ENCODE assay signal across 23 mouse cellular contexts in the genomic region with DNA sequence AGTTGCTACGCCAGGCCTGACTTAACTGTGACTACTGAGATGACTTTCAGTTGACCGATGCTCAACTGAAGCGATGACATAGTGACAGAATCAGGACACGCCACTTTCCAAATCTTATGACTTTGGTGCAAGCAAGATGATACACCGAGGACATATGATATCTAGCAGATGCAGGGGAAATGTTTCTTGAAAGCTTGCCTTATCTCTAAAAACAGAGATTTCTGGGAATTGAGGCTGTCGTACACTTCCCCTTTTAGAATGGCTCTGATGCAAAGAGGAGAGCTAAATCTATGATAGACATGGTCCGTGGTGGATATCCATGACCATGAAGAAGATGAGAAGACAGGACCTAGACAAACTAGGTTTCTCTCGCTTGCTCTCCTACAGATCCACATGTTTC.
A peak's percentile ranks its signal among the peaks of the same experiment; 100 is the strongest.
DNase-seq lines count a peak whose midpoint lies in the region; ATAC-seq and TF ChIP-seq lines count a peak whose summit lies in the region.
"Had no signal": no experiment of that assay in that cellular context is flagged by ENCODE, and none has a peak within 500 bp of the region (broad histone marks: within the 10 kb centered on the region; RNA-seq: fewer than 3 reads in every experiment).

No protein-coding gene starts in this region.

- no peak overlapping the region for H3K9ac ChIP-seq in MEL (ENCODE audit: control insufficient read depth, low read depth, low read length, poor library complexity, severe bottlenecking)
- H3K9ac ChIP-seq: embryonic facial prominence, embryonic 12.5 days; forebrain, embryonic 13.5 days; forebrain, embryonic 15.5 days; forebrain, postnatal 0 days had no signal

- TF ChIP-seq EP300 in MEL (IDR thresholded peaks at IDR 0.05; ENCODE audit: low read depth in 1 of 2, low read length in 2 of 2), result peak; percentile 74 to 79

- DNase-seq in 416B (ENCODE audit: low read depth) (peak; percentile 67), MEL (ENCODE audit: low read depth, low spot score) (peak; percentile 61)
- no peak for DNase-seq in spleen, postnatal 36 days (ENCODE audit: low spot score in 2 of 2)
- DNase-seq in spleen, postnatal 4 days (ENCODE audit: low spot score in 2 of 2), result no peak
- no peak for DNase-seq in cerebellum, adult 8-10 months
- no peak for DNase-seq in layer of hippocampus, adult 2 months (ENCODE audit: low spot score in 2 of 2)
- DNase-seq: adrenal gland, adult 2 months; adrenal gland, postnatal 10 days; adrenal gland, postnatal 25 days; cerebellum, adult 11 months; cerebellum, adult 18-20 months; cerebellum, adult 9-10 months; cerebellum, postnatal 10 days; cerebellum, postnatal 25 days; forebrain, postnatal 0 days had no signal

- TF ChIP-seq CTCF in MEL (IDR thresholded peaks at IDR 0.05 in 2 of 3, conservative IDR thresholded peaks at IDR 0.05 in 1 of 3; ENCODE audit: control insufficient read depth in 1 of 3, insufficient read depth in 1 of 3, low read depth in 2 of 3, low read length in 3 of 3, poor library complexity in 1 of 3, severe bottlenecking in 1 of 3), result no peak
- no peak for TF ChIP-seq CTCF in layer of hippocampus, adult 2 months (conservative IDR thresholded peaks at IDR 0.05)

- no peak overlapping the region for H3K27ac ChIP-seq in MEL (ENCODE audit: control insufficient read depth, low read depth, low read length)
- no peak overlapping the region for H3K27ac ChIP-seq in layer of hippocampus, adult 2 months
- H3K27ac ChIP-seq: embryonic facial prominence, embryonic 10.5 days; embryonic facial prominence, embryonic 12.5 days; forebrain, embryonic 13.5 days; forebrain, embryonic 15.5 days had no signal

- peak; percentile 74 for ATAC-seq in common myeloid progenitor, adult 5-6 weeks (replicated peaks; ENCODE audit: low read depth, poor library complexity, severe bottlenecking)
- peak; percentile 31 to 33; a peak in 2 of 4 replicates for ATAC-seq in hematopoietic stem cell, adult 5-6 weeks (replicated peaks in 1 of 2; ENCODE audit: insufficient read depth in 1 of 2, low FRiP score in 2 of 2, low TSS enrichment in 1 of 2, low read depth in 1 of 2, poor library complexity in 2 of 2, severe bottlenecking in 2 of 2)
- ATAC-seq: activated CD4-positive, CD25-positive, alpha-beta regulatory T cell, adult 4 months; forebrain, embryonic 13.5 days; forebrain, embryonic 15.5 days; forebrain, postnatal 0 days; Patski had no signal

- H3K79me2 ChIP-seq in MEL (ENCODE audit: control insufficient read depth, insufficient read depth, low read length, poor library complexity), result no peaks in the 10 kb centered on the region

- TF ChIP-seq RAD21 in MEL (IDR thresholded peaks at IDR 0.05; ENCODE audit: low read depth, low read length), result no peak

- H3K27me3 ChIP-seq in MEL (ENCODE audit: control insufficient read depth in 1 of 2, insufficient read depth in 2 of 2, low read length in 2 of 2), result no peaks in the 10 kb centered on the region; a peak in 1 of 4 replicates
- H3K27me3 ChIP-seq: embryonic facial prominence, embryonic 12.5 days; forebrain, embryonic 13.5 days; forebrain, embryonic 15.5 days; Patski had no signal

- no peak overlapping the region for H3K4me3 ChIP-seq in MEL (ENCODE audit: control insufficient read depth in 1 of 2, insufficient read depth in 1 of 2, low read depth in 2 of 2, low read length in 2 of 2)
- H3K4me3 ChIP-seq in layer of hippocampus, adult 2 months, result no peak overlapping the region
- H3K4me3 ChIP-seq: embryonic facial prominence, embryonic 10.5 days; embryonic facial prominence, embryonic 12.5 days; forebrain, embryonic 13.5 days; forebrain, embryonic 15.5 days had no signal

- H3K36me3 ChIP-seq in MEL (ENCODE audit: control insufficient read depth in 1 of 2, insufficient read depth in 2 of 2, low read length in 2 of 2), result no peaks in the 10 kb centered on the region; a peak in 1 of 4 replicates
- H3K36me3 ChIP-seq: embryonic facial prominence, embryonic 10.5 days; embryonic facial prominence, embryonic 12.5 days; forebrain, embryonic 15.5 days had no signal

- no peaks in the 10 kb centered on the region for H3K9me3 ChIP-seq in MEL (replicated peaks; ENCODE audit: insufficient read depth, low read length)
- H3K9me3 ChIP-seq: embryonic facial prominence, embryonic 10.5 days; embryonic facial prominence, embryonic 12.5 days; forebrain, embryonic 13.5 days; forebrain, embryonic 15.5 days had no signal

- TF ChIP-seq POLR2A in MEL (IDR thresholded peaks at IDR 0.05; ENCODE audit: control insufficient read depth in 1 of 2, insufficient read depth in 1 of 2, low read depth in 1 of 2, low read length in 2 of 2, poor library complexity in 1 of 2), result no peak

- peaks cover 0 to 4% of the 10 kb centered on the region in 2 experiments; a peak in 2 of 4 replicates for H3K4me1 ChIP-seq in MEL (ENCODE audit: control insufficient read depth in 1 of 2, insufficient read depth in 2 of 2, low read length in 2 of 2)
- H3K4me1 ChIP-seq: embryonic facial prominence, embryonic 12.5 days; forebrain, embryonic 13.5 days; forebrain, embryonic 15.5 days had no signal

TF ChIP-seq in MEL, 35 proteins besides CTCF, POLR2A, EP300 and RAD21:
- TF ChIP-seq MAZ (IDR thresholded peaks at IDR 0.05; ENCODE audit: low read depth, low read length) (no peak), JUND (IDR thresholded peaks at IDR 0.05; ENCODE audit: low read depth, low read length) (no peak), RCOR1 (IDR thresholded peaks at IDR 0.05; ENCODE audit: low read depth, low read length) (peak; percentile 99), TCF12 (IDR thresholded peaks at IDR 0.05; ENCODE audit: low read depth, low read length) (peak; percentile 88), GATA1 (IDR thresholded peaks at IDR 0.05; ENCODE audit: low read depth, low read length) (peak; percentile 89), TAL1 (IDR thresholded peaks at IDR 0.05; ENCODE audit: low read length) (peak; percentile 93), MEF2A (IDR thresholded peaks at IDR 0.05; ENCODE audit: extremely low read depth, insufficient replicate concordance, low read depth, low read length, poor library complexity, severe bottlenecking) (0 out of 2 replicates have a peak, but pooled peaks have one; percentile 43), ELF1 (IDR thresholded peaks at IDR 0.05; ENCODE audit: low read depth, low read length) (no peak), TBP (IDR thresholded peaks at IDR 0.05; ENCODE audit: low read depth, low read length) (no peak)
TF ChIP-seq in MEL: peak in this region for 5.

Comparison
In these comparisons a context has a peak if more than half of its experiments do, and no peak if none do; other contexts are left out.
1. DNase-seq: peak in 416B (single experiment) and MEL (single experiment); none in spleen, postnatal 36 days (0 of 2), spleen, postnatal 4 days (0 of 2), cerebellum, adult 8-10 months (single experiment) and layer of hippocampus, adult 2 months (0 of 2).